Mouse (Mus musculus) thymus, postnatal 10 days (tissue): ENCODE measurements around the gene Plppr5.

Experiments used
- DNase-seq, 2 experiments: peaks; one replicate each; pipeline ENCODE4 v3.0.0; 2021; ENCODE audit warnings: low spot score in 2 of 2

Gene Plppr5

GRCm38 (mm10) chr3:117696350-117696749 lies 121.7 kb downstream of the Plppr5 start:
- no peak for DNase-seq

- DNase-seq, result no peak
Measured at GRCm38 (mm10) chr3:117708788-117709187, 134.2 kb downstream of the Plppr5 start.

- no peak for DNase-seq
Measured at GRCm38 (mm10) chr3:117716534-117717280, 142.1 kb downstream of the Plppr5 start.

- DNase-seq, result no peak
Measured at GRCm38 (mm10) chr3:117723390-117723789, 148.8 kb downstream of the Plppr5 start.

GRCm38 (mm10) chr3:117724521-117724920 lies 149.9 kb downstream of the Plppr5 start:
- DNase-seq, result no peak

- no peak for DNase-seq
Measured at GRCm38 (mm10) chr3:117725501-117725900, 150.9 kb downstream of the Plppr5 start.

- no peak for DNase-seq
Measured at GRCm38 (mm10) chr3:117728136-117728535, 153.5 kb downstream of the Plppr5 start.

- DNase-seq, result no peak
Measured at GRCm38 (mm10) chr3:117729121-117730072, 154.8 kb downstream of the Plppr5 start.

GRCm38 (mm10) chr3:117731545-117731944 lies 156.9 kb downstream of the Plppr5 start:
- DNase-seq, result no peak

- no peak for DNase-seq
Measured at GRCm38 (mm10) chr3:117732661-117733060, 158.0 kb downstream of the Plppr5 start.
